Mouse (Mus musculus) ES-E14 (cell line): ENCODE measurements at regions not wholly inside any gene's neighbourhood (a gene's known extent, or its start where the extent isn't known, plus 50 kb on each side); places are given as distances from the start of the nearest gene placed in this dataset.

ENCODE experiments used
- CHD2 ChIP-seq: IDR thresholded peaks from 2 replicates; pipeline ENCODE4 v1.6.1; 2014; ENCODE audit warnings: mild to moderate bottlenecking, low read depth, low read length, inconsistent platforms
- HCFC1 ChIP-seq: IDR thresholded peaks from 2 replicates; pipeline ENCODE4 v1.6.1; 2012; ENCODE audit warnings: low read length, inconsistent platforms, borderline replicate concordance; ENCODE audit not compliant: insufficient read depth
- MAFK ChIP-seq: IDR thresholded peaks from 2 replicates; pipeline ENCODE4 v1.6.1; 2014; ENCODE audit warnings: mild to moderate bottlenecking, low read depth, low read length, inconsistent platforms; ENCODE audit not compliant: insufficient read depth
- ZNF384 ChIP-seq: IDR thresholded peaks from 2 replicates; pipeline ENCODE4 v1.6.1; 2012; ENCODE audit warnings: low read depth, low read length, inconsistent platforms

DNA sequence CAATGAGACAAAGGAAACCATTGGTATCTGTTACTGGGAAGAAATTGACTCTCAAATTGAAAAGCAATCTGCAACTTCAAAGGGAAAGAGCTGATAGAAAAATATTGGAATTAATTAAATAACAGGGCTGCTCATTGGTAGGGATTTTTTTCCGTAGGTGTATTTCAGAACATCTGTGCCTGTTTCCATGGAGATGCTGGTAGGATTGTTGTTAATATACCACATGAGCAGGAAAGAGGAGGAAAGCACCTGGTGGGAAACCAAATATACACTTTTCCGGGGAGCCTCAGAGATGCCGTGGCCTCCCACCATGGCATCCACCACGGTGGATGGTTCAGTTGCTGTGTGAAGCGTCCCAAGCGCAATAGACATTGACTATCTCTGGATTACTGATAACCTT lies 428.0 kb upstream of the Sphkap start:
- no peak for TF ChIP-seq CHD2
- TF ChIP-seq HCFC1 = no peak
- TF ChIP-seq ZNF384 = no peak
- no peak for TF ChIP-seq MAFK
